Mouse (Mus musculus): Measurements from ENCODE around the gene Olfr462. TPM values are rescaled to one million over a fixed set of nuclear protein-coding genes. Genes with fewer than 3 reads are reported as not detected.

The Olfr462 gene
- polyA plus RNA-seq, 1 experiment from 2014 or later, result not detected

DNA sequence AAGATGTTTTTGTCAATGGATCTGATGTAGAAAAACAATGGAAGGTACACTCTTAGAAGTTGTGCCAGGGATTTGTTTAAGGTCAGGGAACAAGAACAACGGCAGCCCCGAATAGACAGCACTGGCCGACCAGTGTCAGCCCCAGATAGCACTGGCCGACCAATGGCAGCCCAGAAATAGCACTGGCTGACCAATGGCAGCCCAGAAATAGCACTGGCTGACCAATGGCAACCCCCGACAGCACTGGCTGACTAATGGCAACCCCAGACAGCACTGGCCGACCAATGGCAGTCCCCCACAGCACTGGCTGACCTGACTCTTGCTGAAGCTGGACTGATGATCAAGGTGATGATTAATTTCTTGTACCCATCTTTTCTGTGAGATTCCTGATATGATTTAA, 44.2 kb downstream of the Olfr462 start:
- Histone ChIP-seq H3K4me3 (no peak overlapping the region), H3K36me3 (no peaks in the 10 kb centered on the region), H3K9me3 (replicated peaks) (no peaks in the 10 kb centered on the region), H3K4me2 (no peak overlapping the region), H3K4me1 (replicated peaks) (peaks cover 6% of the 10 kb centered on the region), H3K27me3 (no peaks in the 10 kb centered on the region), H3K27ac (no peak overlapping the region), H3K9ac (no peak overlapping the region)
- 55% methylated on average over 6 of the region's 6 CpGs for WGBS
- no peak for ATAC-seq (replicated peaks; ENCODE audit: insufficient number of reproducible peaks, insufficient read depth, low FRiP score, low read depth)

GRCm38 (mm10) chr11:87846968-87847600, 45.0 kb downstream of the Olfr462 start:
- H3K27me3 ChIP-seq, result no peaks in the 10 kb centered on the region
- H3K4me2 ChIP-seq, result no peak overlapping the region
- WGBS, result 75% methylated on average over 12 of the region's 12 CpGs
- no peak overlapping the region for H3K27ac ChIP-seq
- H3K36me3 ChIP-seq, result no peaks in the 10 kb centered on the region
- H3K4me1 ChIP-seq (replicated peaks), result 0 out of 2 replicates have a peak, but pooled peaks cover 5% of the 10 kb centered on the region
- H3K9me3 ChIP-seq (replicated peaks), result no peaks in the 10 kb centered on the region
- ATAC-seq (replicated peaks; ENCODE audit: insufficient number of reproducible peaks, insufficient read depth, low FRiP score, low read depth), result no peak
- H3K9ac ChIP-seq, result no peak overlapping the region
- no peak overlapping the region for H3K4me3 ChIP-seq

- ATAC-seq (replicated peaks; ENCODE audit: insufficient number of reproducible peaks, insufficient read depth, low FRiP score, low read depth), result no peak
- Histone ChIP-seq H3K27me3 (0 out of 2 replicates have a peak, but pooled peaks cover 3% of the 10 kb centered on the region), H3K4me2 (no peak overlapping the region), H3K36me3 (no peaks in the 10 kb centered on the region), H3K9me3 (replicated peaks) (no peaks in the 10 kb centered on the region), H3K9ac (no peak overlapping the region), H3K4me3 (no peak overlapping the region), H3K4me1 (replicated peaks) (peaks cover 16% of the 10 kb centered on the region), H3K27ac (no peak overlapping the region)
- 83% methylated on average over 3 of the region's 3 CpGs for WGBS
Measured at GRCm38 (mm10) chr11:87841436-87841835, 50.6 kb downstream of the Olfr462 start.

DNA sequence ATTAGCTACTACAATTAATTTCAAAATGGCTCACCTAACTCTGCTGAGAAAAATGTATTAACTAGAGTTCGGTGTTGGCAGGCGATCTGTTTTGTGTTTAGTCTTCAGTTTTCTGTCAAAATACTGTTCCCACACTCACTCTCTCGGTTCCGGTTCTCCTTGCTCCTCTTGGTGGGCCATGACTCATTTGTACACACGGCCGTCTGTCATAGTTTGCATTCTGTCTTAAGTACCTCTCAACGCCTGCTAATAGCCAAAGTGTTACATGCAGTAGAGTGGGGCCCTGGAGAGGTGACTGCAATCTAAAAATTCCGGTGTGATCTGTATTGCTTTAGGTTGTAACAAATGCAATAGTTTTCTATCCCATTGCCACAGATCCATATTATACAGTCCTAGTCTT, 51.4 kb downstream of the Olfr462 start:
- H3K27ac ChIP-seq, result no peak overlapping the region
- WGBS, result 32% methylated on average over 8 of the region's 8 CpGs
- H3K4me3 ChIP-seq, result no peak overlapping the region
- H3K4me1 ChIP-seq (replicated peaks), result peaks cover 16% of the 10 kb centered on the region
- H3K27me3 ChIP-seq, result 0 out of 2 replicates have a peak, but pooled peaks cover 3% of the 10 kb centered on the region
- no peaks in the 10 kb centered on the region for H3K36me3 ChIP-seq
- no peaks in the 10 kb centered on the region for H3K9me3 ChIP-seq (replicated peaks)
- peak overlapping the region; percentile 6; the same call in 1 of the 2 replicates for H3K4me2 ChIP-seq
- ATAC-seq (replicated peaks; ENCODE audit: insufficient number of reproducible peaks, insufficient read depth, low FRiP score, low read depth), result peak; percentile 69; the same call in 1 of the 2 replicates
- no peak overlapping the region for H3K9ac ChIP-seq

Other genes with a start within 250 kb of the Olfr462 start
- 1.3 and 3.3 TPM in 2 replicates for gene Rnf43, start 229.5 kb downstream of the Olfr462 start, polyA plus RNA-seq (2015; fragmentation: Nextera tagmentation; extraction: Ambion mirVana)
- gene Supt4a, start 154.7 kb downstream of the Olfr462 start, polyA plus RNA-seq (2015; fragmentation: Nextera tagmentation; extraction: Ambion mirVana), result 101 and 103 TPM in 2 replicates
- gene Tspoap1, start 131.7 kb downstream of the Olfr462 start, polyA plus RNA-seq (2015; fragmentation: Nextera tagmentation; extraction: Ambion mirVana), result 0.24 and 1.9 TPM in 2 replicates
- 0.69 and 3.8 TPM in 2 replicates for gene Mpo, start 98.7 kb downstream of the Olfr462 start, polyA plus RNA-seq (2015; fragmentation: Nextera tagmentation; extraction: Ambion mirVana)
- gene Lpo, start 64.0 kb downstream of the Olfr462 start, polyA plus RNA-seq (2015; fragmentation: Nextera tagmentation; extraction: Ambion mirVana), result 0.13 and 0.79 TPM in 2 replicates
- gene Mks1, start 39.1 kb downstream of the Olfr462 start, polyA plus RNA-seq (2015; fragmentation: Nextera tagmentation; extraction: Ambion mirVana), result 7.0 and 8.3 TPM in 2 replicates
- 0.19 and 0.31 TPM in 2 replicates for gene Epx, start 16.7 kb downstream of the Olfr462 start, polyA plus RNA-seq (2015; fragmentation: Nextera tagmentation; extraction: Ambion mirVana)
- gene Olfr463, start 5.1 kb upstream of the Olfr462 start, polyA plus RNA-seq (2015; fragmentation: Nextera tagmentation; extraction: Ambion mirVana), result not detected in 2 replicates
- gene Olfr464, start 28.7 kb upstream of the Olfr462 start, polyA plus RNA-seq (2015; fragmentation: Nextera tagmentation; extraction: Ambion mirVana), result not detected in 2 replicates
- gene Dynll2, start 95.3 kb upstream of the Olfr462 start, polyA plus RNA-seq (2015; fragmentation: Nextera tagmentation; extraction: Ambion mirVana), result 23.1 and 24.9 TPM in 2 replicates
- 149 and 172 TPM in 2 replicates for gene Srsf1, start 155.1 kb upstream of the Olfr462 start, polyA plus RNA-seq (2015; fragmentation: Nextera tagmentation; extraction: Ambion mirVana)
- 22.2 and 24.9 TPM in 2 replicates for gene Vezf1, start 176.0 kb upstream of the Olfr462 start, polyA plus RNA-seq (2015; fragmentation: Nextera tagmentation; extraction: Ambion mirVana)
- 18.4 and 20.3 TPM in 2 replicates for gene Cuedc1, start 205.8 kb upstream of the Olfr462 start, polyA plus RNA-seq (2015; fragmentation: Nextera tagmentation; extraction: Ambion mirVana)

All from heart, embryonic 15.5 days (tissue).